Mouse (Mus musculus): ENCODE data around the gene Ptges2. TPM values are rescaled to one million over a fixed set of nuclear protein-coding genes. Genes with fewer than 3 reads are reported as not detected.

Gene Ptges2
- polyA plus RNA-seq, 1 experiment from 2014 or later = 33.5 TPM

DNA sequence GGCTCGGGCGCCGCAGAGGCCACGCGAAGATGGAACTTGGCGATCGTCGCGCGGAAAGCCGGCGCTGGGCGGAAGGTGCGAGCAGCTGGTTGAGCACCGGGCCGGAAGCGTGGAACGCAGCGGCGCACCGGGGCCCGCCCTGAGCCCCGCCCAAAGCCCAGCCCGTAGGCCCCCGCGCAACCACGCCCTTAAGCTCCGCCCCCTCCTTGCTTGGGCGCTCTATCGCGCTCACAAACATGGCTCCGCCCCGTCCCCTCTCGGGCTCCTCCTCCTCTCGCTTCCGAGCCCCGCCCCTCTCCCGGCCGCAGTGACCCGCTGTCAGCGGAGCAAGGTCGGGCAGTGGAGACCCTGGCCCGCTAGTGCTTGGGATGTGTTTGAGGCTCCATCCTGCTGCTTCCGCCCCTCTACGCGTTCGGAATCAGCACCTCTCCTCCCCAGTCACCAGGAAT lies 13.9 kb upstream of the Ptges2 start, which contains the start of gene 1110008P14Rik:
TSS of gene 1110008P14Rik (minus strand) at position 164 of the 449 bp plus-strand sequence.
- Histone ChIP-seq H3K9ac (ENCODE audit: low read depth, low read length) (peak within 1 kb of the TSS; percentile 69), H3K27me3 (replicated peaks; ENCODE audit: control insufficient read depth, insufficient read depth, low read length) (no peaks in the 10 kb centered on the region), H3K4me2 (ENCODE audit: low read depth, low read length) (peak within 1 kb of the TSS; percentile 98), H3K4me1 (ENCODE audit: control insufficient read depth, insufficient read depth, low read length) (no peaks in the 10 kb centered on the region), H3K36me3 (ENCODE audit: control insufficient read depth, insufficient read depth, low read length) (peaks cover 31% of the 10 kb centered on the region), H3K9me3 (ENCODE audit: control insufficient read depth, low read length) (no peaks in the 10 kb centered on the region), H3K27ac (replicated peaks; ENCODE audit: low read depth, low read length) (no peak within 1 kb of the TSS), H3K4me3 (ENCODE audit: low read depth, low read length) (peak within 1 kb of the TSS; percentile 69)
- DNase-seq (ENCODE audit: low spot score) (peak; percentile 96), ATAC-seq (ENCODE audit: low read depth) (peak; percentile 92)
- 0% methylated on average over 26 of the region's 47 CpGs for WGBS

DNA sequence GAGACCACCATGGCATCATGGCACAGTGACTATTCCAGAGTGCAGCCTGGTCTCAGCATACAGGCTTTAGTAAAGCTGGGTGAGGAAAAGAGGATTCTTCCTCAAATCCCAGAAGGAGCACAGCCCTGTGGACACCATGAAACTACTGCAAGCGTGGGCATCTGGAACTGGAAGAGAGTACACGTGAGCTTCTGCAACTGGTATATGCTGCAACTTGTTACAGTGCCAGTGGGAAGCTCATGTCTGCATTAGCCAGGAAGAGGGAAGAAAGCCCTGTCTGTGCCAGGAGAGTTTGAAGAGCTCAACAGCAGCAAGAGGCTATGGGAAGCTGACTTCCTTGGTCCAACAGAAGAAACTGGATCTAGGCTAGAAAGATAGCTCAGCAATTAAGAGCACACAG lies 13.0 kb upstream of the Ptges2 start:
- Histone ChIP-seq H3K27me3 (replicated peaks; ENCODE audit: control insufficient read depth, insufficient read depth, low read length) (no peaks in the 10 kb centered on the region), H3K4me1 (ENCODE audit: control insufficient read depth, insufficient read depth, low read length) (no peaks in the 10 kb centered on the region), H3K4me2 (ENCODE audit: low read depth, low read length) (no peak overlapping the region), H3K36me3 (ENCODE audit: control insufficient read depth, insufficient read depth, low read length) (peaks cover 22% of the 10 kb centered on the region), H3K9ac (ENCODE audit: low read depth, low read length) (no peak overlapping the region), H3K9me3 (ENCODE audit: control insufficient read depth, low read length) (no peaks in the 10 kb centered on the region), H3K4me3 (ENCODE audit: low read depth, low read length) (no peak overlapping the region), H3K27ac (replicated peaks; ENCODE audit: low read depth, low read length) (no peak overlapping the region)
- DNase-seq (ENCODE audit: low spot score) (no peak), ATAC-seq (ENCODE audit: low read depth) (no peak)
- WGBS = 75% methylated on average over 2 of the region's 2 CpGs

DNA sequence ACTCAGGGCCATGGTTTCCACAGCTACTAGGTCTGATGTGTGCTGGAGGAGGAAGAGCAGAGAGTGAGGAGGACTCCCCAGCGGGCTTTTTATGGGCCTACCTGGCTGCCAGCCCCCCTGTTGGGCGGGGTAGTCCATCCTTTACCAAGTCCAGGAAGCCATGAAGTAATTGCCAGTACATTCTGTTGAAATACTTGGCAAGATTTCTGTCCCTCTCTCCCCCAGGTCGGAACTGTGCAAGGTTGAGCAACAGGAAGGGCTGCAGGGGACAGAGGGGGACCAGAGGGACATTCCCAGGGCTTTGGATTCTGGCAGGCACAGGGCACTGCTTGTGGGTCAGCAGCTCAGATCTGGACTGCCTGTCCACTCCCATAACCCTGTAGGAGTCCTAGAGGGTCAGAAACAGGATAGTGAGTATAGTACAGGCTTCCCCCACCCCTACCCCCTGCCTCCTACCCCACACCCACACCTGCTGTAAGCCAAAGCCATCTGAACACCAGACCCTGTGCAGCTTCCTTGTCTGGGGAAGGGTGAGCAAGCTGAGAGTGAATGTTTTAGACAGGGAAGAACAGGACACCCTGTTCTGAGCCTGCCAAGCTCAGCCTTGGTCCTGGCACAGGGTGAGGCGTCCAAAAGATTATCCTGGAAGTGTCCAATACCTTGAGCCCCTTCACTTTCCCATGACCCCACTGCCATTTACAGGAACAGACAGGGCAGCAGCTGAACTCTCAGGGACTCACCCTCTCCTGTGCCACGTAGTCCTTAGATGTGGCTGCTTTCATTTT lies 7.8 kb upstream of the Ptges2 start, which contains the start of gene Lcn2:
TSS of gene Lcn2 (minus strand) at position 547 of the 785 bp plus-strand sequence.
- ATAC-seq (ENCODE audit: low read depth) = no peak
- H3K36me3 ChIP-seq (ENCODE audit: control insufficient read depth, insufficient read depth, low read length) = no peaks in the 10 kb centered on the region
- no peaks in the 10 kb centered on the region for H3K27me3 ChIP-seq (replicated peaks; ENCODE audit: control insufficient read depth, insufficient read depth, low read length)
- H3K4me2 ChIP-seq (ENCODE audit: low read depth, low read length) = no peak within 1 kb of the TSS
- H3K4me3 ChIP-seq (ENCODE audit: low read depth, low read length) = no peak within 1 kb of the TSS
- no peaks in the 10 kb centered on the region for H3K9me3 ChIP-seq (ENCODE audit: control insufficient read depth, low read length)
- no peaks in the 10 kb centered on the region for H3K4me1 ChIP-seq (ENCODE audit: control insufficient read depth, insufficient read depth, low read length)
- H3K9ac ChIP-seq (ENCODE audit: low read depth, low read length) = 0 out of 2 replicates have a peak within 1 kb of the TSS, but pooled peaks have one; percentile 6
- DNase-seq (ENCODE audit: low spot score) = no peak
- 58% methylated on average over 5 of the region's 5 CpGs for WGBS
- H3K27ac ChIP-seq (replicated peaks; ENCODE audit: low read depth, low read length) = no peak within 1 kb of the TSS

DNA sequence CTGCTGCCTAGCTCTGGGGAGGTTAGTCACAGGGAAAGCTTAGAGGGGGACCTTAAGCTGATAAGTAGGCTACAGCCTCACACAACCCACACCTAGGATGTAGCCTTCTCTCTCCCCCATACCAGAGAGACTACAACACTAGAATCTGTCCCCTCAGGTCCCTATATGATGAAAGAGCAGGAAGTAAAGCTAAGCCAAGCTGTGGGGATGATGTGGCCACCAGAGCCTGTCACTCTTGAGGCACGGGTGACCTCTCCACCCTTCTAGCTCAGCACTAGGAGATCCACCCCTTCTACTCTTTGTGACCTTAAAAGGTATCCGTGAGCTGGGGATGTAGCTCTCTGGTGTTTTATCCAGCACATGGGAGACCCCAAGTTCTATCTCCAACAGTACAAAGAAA lies 6.5 kb upstream of the Ptges2 start:
- no peak for ATAC-seq (ENCODE audit: low read depth)
- H3K4me1 ChIP-seq (ENCODE audit: control insufficient read depth, insufficient read depth, low read length) = no peaks in the 10 kb centered on the region
- 82% methylated on average over 2 of the region's 2 CpGs for WGBS
- H3K27me3 ChIP-seq (replicated peaks; ENCODE audit: control insufficient read depth, insufficient read depth, low read length) = no peaks in the 10 kb centered on the region
- no peak overlapping the region for H3K27ac ChIP-seq (replicated peaks; ENCODE audit: low read depth, low read length)
- no peak overlapping the region for H3K4me2 ChIP-seq (ENCODE audit: low read depth, low read length)
- no peak overlapping the region for H3K4me3 ChIP-seq (ENCODE audit: low read depth, low read length)
- no peak for DNase-seq (ENCODE audit: low spot score)
- no peak overlapping the region for H3K9ac ChIP-seq (ENCODE audit: low read depth, low read length)
- no peaks in the 10 kb centered on the region for H3K9me3 ChIP-seq (ENCODE audit: control insufficient read depth, low read length)
- H3K36me3 ChIP-seq (ENCODE audit: control insufficient read depth, insufficient read depth, low read length) = no peaks in the 10 kb centered on the region

DNA sequence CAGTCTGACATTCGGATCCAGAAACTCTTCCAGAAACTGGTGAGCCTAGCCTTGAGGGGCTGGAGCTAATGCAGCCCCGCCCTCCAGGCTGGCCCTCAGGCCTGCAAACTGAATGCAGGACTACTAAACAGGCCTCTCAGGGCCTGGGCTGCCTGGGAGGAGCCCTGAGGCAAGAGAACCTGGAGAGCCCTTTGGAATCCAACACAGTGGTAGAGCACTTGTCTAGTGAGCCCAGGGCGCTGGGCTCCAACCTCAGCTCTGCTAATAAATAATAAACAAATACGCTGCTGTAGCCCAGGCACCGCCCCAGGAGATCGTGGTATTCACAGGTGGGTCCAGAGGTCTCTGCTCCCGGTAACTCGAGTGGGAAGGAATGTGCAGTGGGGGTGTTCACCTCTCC lies 4.8 kb upstream of the Ptges2 start:
- Histone ChIP-seq H3K9ac (ENCODE audit: low read depth, low read length) (no peak overlapping the region), H3K4me1 (ENCODE audit: control insufficient read depth, insufficient read depth, low read length) (no peaks in the 10 kb centered on the region), H3K27ac (replicated peaks; ENCODE audit: low read depth, low read length) (no peak overlapping the region), H3K4me3 (ENCODE audit: low read depth, low read length) (no peak overlapping the region), H3K9me3 (ENCODE audit: control insufficient read depth, low read length) (no peaks in the 10 kb centered on the region), H3K27me3 (replicated peaks; ENCODE audit: control insufficient read depth, insufficient read depth, low read length) (no peaks in the 10 kb centered on the region), H3K36me3 (ENCODE audit: control insufficient read depth, insufficient read depth, low read length) (no peaks in the 10 kb centered on the region), H3K4me2 (ENCODE audit: low read depth, low read length) (no peak overlapping the region)
- 70% methylated on average over 8 of the region's 8 CpGs for WGBS
- ATAC-seq (ENCODE audit: low read depth) (no peak), DNase-seq (ENCODE audit: low spot score) (no peak)

DNA sequence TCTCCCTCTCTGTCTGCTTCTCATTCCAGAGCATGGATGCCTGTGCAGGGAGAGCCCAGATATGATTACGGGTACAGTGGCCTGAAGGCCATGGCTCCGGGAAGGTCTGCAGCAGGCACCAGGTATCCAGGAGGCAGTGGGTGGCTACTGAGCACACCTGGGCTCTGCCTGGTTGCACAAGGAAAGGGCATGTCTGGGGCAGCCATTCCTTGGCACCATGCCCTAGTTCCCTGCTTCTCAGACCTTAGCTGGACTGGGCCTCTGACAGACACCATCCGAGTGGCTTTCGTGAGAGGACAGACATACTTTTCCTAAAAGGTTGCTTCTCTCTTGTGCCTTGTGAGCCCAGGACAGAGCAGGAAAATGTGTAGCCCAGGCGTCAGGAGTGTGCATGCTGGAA lies 3.6 kb upstream of the Ptges2 start:
- ATAC-seq (ENCODE audit: low read depth) (no peak), DNase-seq (ENCODE audit: low spot score) (no peak)
- no peak overlapping the region for H3K27ac ChIP-seq (replicated peaks; ENCODE audit: low read depth, low read length)
- H3K4me1 ChIP-seq (ENCODE audit: control insufficient read depth, insufficient read depth, low read length) = 0 out of 2 replicates have a peak, but pooled peaks cover 2% of the 10 kb centered on the region
- 86% methylated on average over 5 of the region's 5 CpGs for WGBS
- no peaks in the 10 kb centered on the region for H3K9me3 ChIP-seq (ENCODE audit: control insufficient read depth, low read length)
- no peaks in the 10 kb centered on the region for H3K36me3 ChIP-seq (ENCODE audit: control insufficient read depth, insufficient read depth, low read length)
- no peaks in the 10 kb centered on the region for H3K27me3 ChIP-seq (replicated peaks; ENCODE audit: control insufficient read depth, insufficient read depth, low read length)
- no peak overlapping the region for H3K4me3 ChIP-seq (ENCODE audit: low read depth, low read length)
- H3K4me2 ChIP-seq (ENCODE audit: low read depth, low read length) = no peak overlapping the region
- H3K9ac ChIP-seq (ENCODE audit: low read depth, low read length) = no peak overlapping the region

DNA sequence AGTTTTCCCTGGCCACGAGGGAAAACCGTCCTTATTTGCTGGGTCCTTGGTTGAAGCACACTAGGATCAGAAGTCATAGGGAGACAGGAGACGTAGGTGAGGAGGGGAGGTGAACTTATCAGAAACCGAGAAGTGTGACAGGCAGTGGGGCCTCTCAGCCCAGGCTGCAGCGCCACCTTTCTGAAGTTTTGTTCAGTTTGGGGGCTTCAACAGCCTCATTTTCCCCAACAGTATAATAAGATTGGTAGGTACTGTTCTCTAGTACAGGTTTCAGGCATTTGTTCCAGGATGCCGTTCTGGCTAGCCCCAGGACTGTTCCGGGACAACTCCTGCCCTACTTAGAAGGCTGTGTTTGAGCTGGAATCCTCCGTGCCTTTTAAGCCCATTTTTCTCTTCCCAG lies 723 bp upstream of the Ptges2 start:
- H3K9me3 ChIP-seq (ENCODE audit: control insufficient read depth, low read length) = no peaks in the 10 kb centered on the region
- DNase-seq (ENCODE audit: low spot score) (peak; percentile 55), ATAC-seq (ENCODE audit: low read depth) (no peak)
- peak overlapping the region; percentile 83 for H3K9ac ChIP-seq (ENCODE audit: low read depth, low read length)
- 0 out of 2 replicates have a peak, but pooled peaks cover 4% of the 10 kb centered on the region for H3K4me1 ChIP-seq (ENCODE audit: control insufficient read depth, insufficient read depth, low read length)
- 7% methylated on average over 8 of the region's 8 CpGs for WGBS
- H3K27me3 ChIP-seq (replicated peaks; ENCODE audit: control insufficient read depth, insufficient read depth, low read length) = no peaks in the 10 kb centered on the region
- H3K27ac ChIP-seq (replicated peaks; ENCODE audit: low read depth, low read length) = peak overlapping the region; percentile 91
- no peaks in the 10 kb centered on the region; the same call in 1 of the 2 replicates for H3K36me3 ChIP-seq (ENCODE audit: control insufficient read depth, insufficient read depth, low read length)
- H3K4me3 ChIP-seq (ENCODE audit: low read depth, low read length) = peak overlapping the region; percentile 84
- H3K4me2 ChIP-seq (ENCODE audit: low read depth, low read length) = peak overlapping the region; percentile 73

DNA sequence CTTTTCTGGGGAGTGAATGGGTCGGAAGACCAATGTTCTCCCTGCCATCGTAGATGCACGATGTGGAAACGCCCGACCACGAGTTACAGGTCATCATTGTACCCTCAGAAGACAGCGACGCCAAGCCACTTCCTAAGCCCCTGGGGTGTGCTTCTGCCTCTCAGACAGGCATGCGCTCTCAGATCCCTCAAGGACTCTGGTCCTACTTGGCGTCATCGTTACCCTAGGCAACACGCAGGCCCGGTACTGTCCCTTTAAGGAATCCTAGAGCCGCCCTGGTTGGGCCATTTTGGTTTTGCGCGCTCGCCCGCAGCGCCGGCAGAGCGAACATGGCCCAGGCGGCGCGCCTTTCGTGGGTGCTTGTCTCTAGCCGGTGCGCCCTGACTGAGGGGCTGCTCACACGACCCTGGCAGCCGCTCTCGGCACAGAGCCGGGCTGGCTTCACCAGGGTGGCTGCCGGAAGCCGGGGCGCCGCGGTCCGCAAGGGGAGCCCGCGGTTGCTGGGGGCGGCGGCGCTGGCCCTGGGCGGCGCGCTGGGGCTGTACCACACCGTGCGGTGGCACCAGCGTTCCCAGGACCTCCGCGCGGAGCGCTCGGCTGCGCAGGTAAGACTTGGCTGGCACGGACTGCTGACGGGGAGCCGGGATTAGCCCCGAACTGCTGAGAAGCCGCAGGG lies 388 bp downstream of the Ptges2 start:
- Histone ChIP-seq H3K4me3 (ENCODE audit: low read depth, low read length) (peak overlapping the region; percentile 84), H3K27ac (replicated peaks; ENCODE audit: low read depth, low read length) (peak overlapping the region; percentile 91), H3K9ac (ENCODE audit: low read depth, low read length) (peak overlapping the region; percentile 83), H3K4me1 (ENCODE audit: control insufficient read depth, insufficient read depth, low read length) (0 out of 2 replicates have a peak, but pooled peaks cover 4% of the 10 kb centered on the region), H3K36me3 (ENCODE audit: control insufficient read depth, insufficient read depth, low read length) (peaks cover 8% of the 10 kb centered on the region; the same call in 1 of the 2 replicates), H3K4me2 (ENCODE audit: low read depth, low read length) (peak overlapping the region; percentile 73), H3K27me3 (replicated peaks; ENCODE audit: control insufficient read depth, insufficient read depth, low read length) (no peaks in the 10 kb centered on the region), H3K9me3 (ENCODE audit: control insufficient read depth, low read length) (no peaks in the 10 kb centered on the region)
- WGBS = 0% methylated on average over 36 of the region's 59 CpGs
- ATAC-seq (ENCODE audit: low read depth) = peak; percentile 97
- peak; percentile 98 for DNase-seq (ENCODE audit: low spot score)
